Mouse (Mus musculus) lung, postnatal 14 days (tissue): ENCODE data around the gene Gm2042.
"Not testable (repeated sequence)": the region's sequence is repeated elsewhere in the genome, so short reads cannot be mapped to it uniquely, and the experiment has no call there.

Experiments used
- DNase-seq: peaks from one replicate; pipeline ENCODE4 v3.0.0; 2021

Gene Gm2042

GRCm38 (mm10) chr12:87953780-87954179 is at the start of gene Gm2042:
Gene Gm2042 (plus strand): TSS chr12:87954080.
- not testable (repeated sequence) for DNase-seq

- DNase-seq: not testable (repeated sequence)
Measured at GRCm38 (mm10) chr12:87919721-87920120, 34.2 kb upstream of the Gm2042 start, which contains the start of gene Gm2035. Gene Gm2035 (minus strand): TSS chr12:87919857.

- not testable (repeated sequence) for DNase-seq
Measured at GRCm38 (mm10) chr12:87984000-87984399, 30.1 kb downstream of the Gm2042 start.

- not testable (repeated sequence) for DNase-seq
Measured at GRCm38 (mm10) chr12:88004118-88004517, 50.2 kb downstream of the Gm2042 start.
